Mouse (Mus musculus): Measurements from ENCODE around the gene Ahr. TPM values are rescaled to one million over a fixed set of nuclear protein-coding genes. Genes with fewer than 3 reads are reported as not detected.

The Ahr gene
- polyA plus RNA-seq (2015; fragmentation: Nextera tagmentation; extraction: Ambion mirVana): 14.8 and 15.1 TPM in 2 replicates

DNA sequence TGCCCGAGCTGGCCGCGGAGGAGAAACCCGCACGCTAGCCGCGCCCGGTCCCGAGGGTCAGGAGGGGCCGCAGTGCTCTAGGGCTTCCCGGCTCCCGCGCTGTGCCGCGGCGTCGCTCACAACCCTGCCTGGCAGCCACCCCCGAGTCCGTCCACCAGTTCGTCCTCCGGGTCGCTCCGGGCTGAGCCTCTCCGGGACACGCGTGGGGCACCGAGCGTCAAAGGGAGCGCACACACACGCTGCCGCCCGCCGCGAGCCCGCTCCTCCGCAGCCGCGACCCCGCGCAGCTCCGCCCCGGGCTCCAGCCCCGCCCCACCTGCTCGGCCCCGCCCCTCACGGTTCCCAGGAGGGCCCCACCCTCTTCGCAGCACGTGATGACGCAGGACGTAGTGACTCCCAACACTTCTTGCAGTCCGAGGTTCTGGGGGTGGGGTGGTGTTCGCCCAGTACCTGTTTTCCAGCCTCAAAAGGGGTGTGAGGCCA is at the start of gene Ahr:
Ahr (minus strand) TSS at position 285 of the 483 bp plus-strand sequence.
- Histone ChIP-seq H3K27me3 (ENCODE audit: control insufficient read depth, insufficient read depth, low read length) (no peaks in the 10 kb centered on the region), H3K4me3 (replicated peaks; ENCODE audit: low read length) (peak within 1 kb of the TSS; percentile 86), H3K36me3 (ENCODE audit: control insufficient read depth, insufficient read depth, low read length) (no peaks in the 10 kb centered on the region), H3K4me1 (ENCODE audit: control insufficient read depth, insufficient read depth, low read length) (peaks cover 7% of the 10 kb centered on the region; the same call in 1 of the 2 replicates), H3K4me2 (ENCODE audit: low read depth, low read length) (peak within 1 kb of the TSS; percentile 86), H3K9me3 (replicated peaks; ENCODE audit: control insufficient read depth, low read length) (no peaks in the 10 kb centered on the region), H3K9ac (ENCODE audit: low read length) (peak within 1 kb of the TSS; percentile 93), H3K27ac (ENCODE audit: low read length) (peak within 1 kb of the TSS; percentile 91)
- peak; percentile 98 for ATAC-seq (ENCODE audit: insufficient read depth, low FRiP score)
- WGBS: under 1% methylated on average over 52 of the region's 52 CpGs

DNA sequence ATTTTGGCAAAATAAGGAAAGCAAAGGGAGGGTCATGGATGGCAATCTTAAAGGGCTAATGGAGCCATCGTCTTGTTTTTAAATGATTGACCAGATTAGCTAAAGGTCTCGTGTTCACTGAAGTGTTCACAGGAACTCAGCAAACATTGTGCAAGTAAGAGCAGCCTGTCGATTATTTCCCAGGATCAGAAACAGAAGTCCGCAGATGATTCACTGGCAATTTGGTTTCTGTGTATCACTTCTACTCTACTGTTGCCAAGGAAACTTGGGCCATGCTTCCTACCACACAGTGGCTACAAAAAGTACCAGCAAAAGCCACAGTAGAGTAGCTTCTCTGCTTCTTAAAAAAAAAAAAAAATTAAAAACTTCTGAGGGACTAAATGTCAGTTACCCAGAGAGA is 44.0 kb upstream of the Ahr start:
- no peaks in the 10 kb centered on the region for H3K4me1 ChIP-seq (ENCODE audit: control insufficient read depth, insufficient read depth, low read length)
- WGBS: 72% methylated on average over 4 of the region's 4 CpGs
- no peak overlapping the region for H3K9ac ChIP-seq (ENCODE audit: low read length)
- H3K4me3 ChIP-seq (replicated peaks; ENCODE audit: low read length): no peak overlapping the region
- no peaks in the 10 kb centered on the region for H3K9me3 ChIP-seq (replicated peaks; ENCODE audit: control insufficient read depth, low read length)
- no peak overlapping the region for H3K27ac ChIP-seq (ENCODE audit: low read length)
- no peak for ATAC-seq (ENCODE audit: insufficient read depth, low FRiP score)
- H3K4me2 ChIP-seq (ENCODE audit: low read depth, low read length): no peak overlapping the region
- no peaks in the 10 kb centered on the region for H3K27me3 ChIP-seq (ENCODE audit: control insufficient read depth, insufficient read depth, low read length)
- no peaks in the 10 kb centered on the region for H3K36me3 ChIP-seq (ENCODE audit: control insufficient read depth, insufficient read depth, low read length)

- Histone ChIP-seq H3K27ac (ENCODE audit: low read length) (no peak overlapping the region), H3K27me3 (ENCODE audit: control insufficient read depth, insufficient read depth, low read length) (no peaks in the 10 kb centered on the region), H3K4me3 (replicated peaks; ENCODE audit: low read length) (no peak overlapping the region), H3K4me2 (ENCODE audit: low read depth, low read length) (no peak overlapping the region), H3K9me3 (replicated peaks; ENCODE audit: control insufficient read depth, low read length) (no peaks in the 10 kb centered on the region), H3K4me1 (ENCODE audit: control insufficient read depth, insufficient read depth, low read length) (no peaks in the 10 kb centered on the region), H3K36me3 (ENCODE audit: control insufficient read depth, insufficient read depth, low read length) (no peaks in the 10 kb centered on the region), H3K9ac (ENCODE audit: low read length) (no peak overlapping the region)
- no peak for ATAC-seq (ENCODE audit: insufficient read depth, low FRiP score)
- 81% methylated on average over 4 of the region's 4 CpGs for WGBS
These were observed 41.3 kb upstream of the Ahr start for GRCm38 (mm10) chr12:35576107-35576506.

DNA sequence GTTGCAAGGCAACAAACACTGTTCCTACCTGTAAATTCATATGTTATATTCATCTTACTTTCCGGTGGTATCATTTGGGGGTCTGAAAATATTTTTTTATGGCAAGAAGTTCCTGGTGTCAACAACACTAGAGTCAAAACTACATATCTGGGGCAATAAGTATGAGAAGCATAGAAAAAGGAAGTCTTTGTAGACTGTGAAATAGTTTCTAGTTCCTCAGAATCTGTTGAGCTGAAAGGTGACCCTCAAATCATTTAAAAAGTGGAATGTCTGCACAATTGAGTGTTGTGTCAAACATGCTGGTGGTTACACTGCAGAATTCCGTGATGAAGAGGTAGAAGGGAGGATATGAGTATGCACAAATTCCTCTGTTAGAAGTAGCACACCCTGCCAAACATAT is 38.9 kb upstream of the Ahr start:
- no peak for ATAC-seq (ENCODE audit: insufficient read depth, low FRiP score)

DNA sequence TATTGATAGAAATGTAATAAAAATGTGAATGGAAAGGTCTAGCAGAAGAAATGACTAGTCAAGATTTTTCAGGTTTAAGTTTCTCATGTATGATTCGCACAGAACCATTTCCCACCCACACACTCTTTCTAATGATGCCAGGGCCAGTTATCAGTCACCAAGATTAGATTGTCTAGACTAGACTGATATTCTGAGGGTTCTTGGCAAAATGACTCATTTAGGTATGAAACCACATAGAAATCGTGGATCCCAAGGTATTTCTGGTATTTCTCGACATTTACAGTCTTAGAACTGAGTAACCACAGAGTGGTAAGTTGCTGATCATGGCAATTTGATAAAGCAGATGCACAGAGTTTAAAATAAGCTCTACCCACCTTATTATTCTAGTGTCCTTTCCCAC is 28.0 kb upstream of the Ahr start:
- H3K4me3 ChIP-seq (replicated peaks; ENCODE audit: low read length): no peak overlapping the region
- H3K27me3 ChIP-seq (ENCODE audit: control insufficient read depth, insufficient read depth, low read length): no peaks in the 10 kb centered on the region
- no peak for ATAC-seq (ENCODE audit: insufficient read depth, low FRiP score)
- no peak overlapping the region for H3K4me2 ChIP-seq (ENCODE audit: low read depth, low read length)
- WGBS: 72% methylated on average over 3 of the region's 3 CpGs
- H3K9ac ChIP-seq (ENCODE audit: low read length): no peak overlapping the region
- H3K9me3 ChIP-seq (replicated peaks; ENCODE audit: control insufficient read depth, low read length): no peaks in the 10 kb centered on the region
- no peaks in the 10 kb centered on the region for H3K4me1 ChIP-seq (ENCODE audit: control insufficient read depth, insufficient read depth, low read length)
- no peak overlapping the region for H3K27ac ChIP-seq (ENCODE audit: low read length)
- H3K36me3 ChIP-seq (ENCODE audit: control insufficient read depth, insufficient read depth, low read length): no peaks in the 10 kb centered on the region

More for the DNA sequence above, 38.9 kb upstream of the Ahr start:
- Histone ChIP-seq H3K4me1 (ENCODE audit: control insufficient read depth, insufficient read depth, low read length) (no peaks in the 10 kb centered on the region), H3K4me2 (ENCODE audit: low read depth, low read length) (no peak overlapping the region), H3K36me3 (ENCODE audit: control insufficient read depth, insufficient read depth, low read length) (no peaks in the 10 kb centered on the region), H3K4me3 (replicated peaks; ENCODE audit: low read length) (no peak overlapping the region), H3K27ac (ENCODE audit: low read length) (no peak overlapping the region), H3K27me3 (ENCODE audit: control insufficient read depth, insufficient read depth, low read length) (no peaks in the 10 kb centered on the region), H3K9me3 (replicated peaks; ENCODE audit: control insufficient read depth, low read length) (no peaks in the 10 kb centered on the region), H3K9ac (ENCODE audit: low read length) (no peak overlapping the region)
- 60% methylated on average over 2 of the region's 2 CpGs for WGBS

- no peak overlapping the region for H3K4me3 ChIP-seq (replicated peaks; ENCODE audit: low read length)
- H3K27me3 ChIP-seq (ENCODE audit: control insufficient read depth, insufficient read depth, low read length): no peaks in the 10 kb centered on the region
- no peak overlapping the region for H3K9ac ChIP-seq (ENCODE audit: low read length)
- H3K4me2 ChIP-seq (ENCODE audit: low read depth, low read length): no peak overlapping the region
- 93% methylated on average over 2 of the region's 2 CpGs for WGBS
- no peak for ATAC-seq (ENCODE audit: insufficient read depth, low FRiP score)
- H3K27ac ChIP-seq (ENCODE audit: low read length): no peak overlapping the region
- H3K9me3 ChIP-seq (replicated peaks; ENCODE audit: control insufficient read depth, low read length): no peaks in the 10 kb centered on the region
- H3K36me3 ChIP-seq (ENCODE audit: control insufficient read depth, insufficient read depth, low read length): no peaks in the 10 kb centered on the region
- no peaks in the 10 kb centered on the region for H3K4me1 ChIP-seq (ENCODE audit: control insufficient read depth, insufficient read depth, low read length)
These were observed 24.0 kb upstream of the Ahr start for GRCm38 (mm10) chr12:35558868-35559267.

GRCm38 (mm10) chr12:35555925-35556324 is 21.1 kb upstream of the Ahr start:
- H3K4me2 ChIP-seq (ENCODE audit: low read depth, low read length): no peak overlapping the region
- H3K27ac ChIP-seq (ENCODE audit: low read length): no peak overlapping the region
- H3K9ac ChIP-seq (ENCODE audit: low read length): no peak overlapping the region
- no peak overlapping the region for H3K4me3 ChIP-seq (replicated peaks; ENCODE audit: low read length)
- H3K9me3 ChIP-seq (replicated peaks; ENCODE audit: control insufficient read depth, low read length): no peaks in the 10 kb centered on the region; the same call in 1 of the 2 replicates
- H3K27me3 ChIP-seq (ENCODE audit: control insufficient read depth, insufficient read depth, low read length): no peaks in the 10 kb centered on the region
- H3K4me1 ChIP-seq (ENCODE audit: control insufficient read depth, insufficient read depth, low read length): 0 out of 2 replicates have a peak, but pooled peaks cover 2% of the 10 kb centered on the region
- WGBS: 64% methylated on average over 6 of the region's 6 CpGs
- no peak for ATAC-seq (ENCODE audit: insufficient read depth, low FRiP score)
- H3K36me3 ChIP-seq (ENCODE audit: control insufficient read depth, insufficient read depth, low read length): no peaks in the 10 kb centered on the region

DNA sequence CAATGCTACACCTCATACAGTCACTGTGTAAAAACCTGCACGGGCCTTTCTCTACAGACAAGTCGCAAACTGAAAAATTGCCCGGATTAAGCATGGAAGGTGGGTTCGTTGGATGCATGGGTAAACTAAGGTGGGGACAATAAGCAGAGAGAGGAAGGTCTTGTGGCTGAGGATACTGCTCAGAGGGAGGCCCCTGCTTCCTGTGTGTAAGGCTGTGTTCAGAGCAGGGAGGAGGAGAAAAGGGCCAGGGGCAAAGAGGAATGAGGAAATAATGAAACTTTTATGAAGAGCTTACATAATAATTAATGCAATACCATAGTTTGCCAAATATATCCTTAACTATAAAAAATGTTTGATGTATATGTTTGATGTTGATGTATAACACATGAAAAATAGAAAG is 19.5 kb upstream of the Ahr start:
- Histone ChIP-seq H3K9me3 (replicated peaks; ENCODE audit: control insufficient read depth, low read length) (no peaks in the 10 kb centered on the region; the same call in 1 of the 2 replicates), H3K4me1 (ENCODE audit: control insufficient read depth, insufficient read depth, low read length) (0 out of 2 replicates have a peak, but pooled peaks cover 2% of the 10 kb centered on the region), H3K36me3 (ENCODE audit: control insufficient read depth, insufficient read depth, low read length) (no peaks in the 10 kb centered on the region), H3K27ac (ENCODE audit: low read length) (no peak overlapping the region), H3K4me2 (ENCODE audit: low read depth, low read length) (no peak overlapping the region), H3K4me3 (replicated peaks; ENCODE audit: low read length) (no peak overlapping the region), H3K27me3 (ENCODE audit: control insufficient read depth, insufficient read depth, low read length) (no peaks in the 10 kb centered on the region), H3K9ac (ENCODE audit: low read length) (no peak overlapping the region)
- WGBS: 73% methylated on average over 4 of the region's 4 CpGs
- ATAC-seq (ENCODE audit: insufficient read depth, low FRiP score): no peak

DNA sequence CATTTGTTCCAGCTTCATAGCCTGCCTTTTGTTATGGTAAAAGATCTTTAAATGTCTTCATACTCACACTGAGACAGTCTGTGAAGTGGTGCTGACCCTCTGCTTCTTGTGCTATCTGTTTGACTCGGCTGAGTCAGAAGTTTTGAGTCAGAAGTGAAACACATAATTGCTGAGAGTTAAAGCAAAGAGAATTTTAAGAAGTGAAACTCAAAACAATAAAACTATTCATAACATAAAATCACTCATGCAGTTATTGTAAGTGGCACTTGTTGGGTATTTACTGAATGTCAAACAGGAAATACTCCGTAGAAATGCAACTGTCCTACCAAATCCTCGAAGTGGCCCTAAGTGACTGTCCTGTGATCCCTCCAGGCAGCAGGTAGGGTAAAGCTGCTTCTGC is 18.3 kb upstream of the Ahr start:
- no peak for ATAC-seq (ENCODE audit: insufficient read depth, low FRiP score)
- Histone ChIP-seq H3K4me1 (ENCODE audit: control insufficient read depth, insufficient read depth, low read length) (0 out of 2 replicates have a peak, but pooled peaks cover 2% of the 10 kb centered on the region), H3K9ac (ENCODE audit: low read length) (no peak overlapping the region), H3K27ac (ENCODE audit: low read length) (no peak overlapping the region), H3K36me3 (ENCODE audit: control insufficient read depth, insufficient read depth, low read length) (no peaks in the 10 kb centered on the region), H3K4me3 (replicated peaks; ENCODE audit: low read length) (no peak overlapping the region), H3K4me2 (ENCODE audit: low read depth, low read length) (no peak overlapping the region), H3K27me3 (ENCODE audit: control insufficient read depth, insufficient read depth, low read length) (no peaks in the 10 kb centered on the region), H3K9me3 (replicated peaks; ENCODE audit: control insufficient read depth, low read length) (no peaks in the 10 kb centered on the region; the same call in 1 of the 2 replicates)
- WGBS: 60% methylated on average over 3 of the region's 3 CpGs

Measured in stomach, embryonic 16.5 days (tissue).